Mouse (Mus musculus) fat pad, adult 2 months (tissue): ENCODE results near the gene Gm45717.
A peak's percentile ranks its signal among the peaks of the same experiment; 100 is the strongest.

Source experiments
- DNase-seq: peaks from one replicate; pipeline ENCODE4 v3.0.0-alpha.2; 2011; ENCODE audit warnings: low read depth, low spot score; ENCODE audit errors: extremely low read depth

Gene Gm45717

GRCm38 (mm10) chr7:140908181-140908580 lies 47.6 kb downstream of the Gm45717 start:
- DNase-seq, result no peak

GRCm38 (mm10) chr7:140907697-140908096 lies 48.0 kb downstream of the Gm45717 start:
- no peak for DNase-seq

- DNase-seq, result no peak
Observed at GRCm38 (mm10) chr7:140907131-140907530, 48.6 kb downstream of the Gm45717 start.

- no peak for DNase-seq
Observed at GRCm38 (mm10) chr7:140905642-140906081, 50.1 kb downstream of the Gm45717 start.

GRCm38 (mm10) chr7:140903212-140903611 lies 52.5 kb downstream of the Gm45717 start:
- DNase-seq, result no peak

GRCm38 (mm10) chr7:140902036-140902875 lies 53.5 kb downstream of the Gm45717 start:
- peak; percentile 87 for DNase-seq

- DNase-seq, result no peak
Observed at GRCm38 (mm10) chr7:140900220-140900619, 55.5 kb downstream of the Gm45717 start, which contains the start of gene Cox8b. Cox8b (minus strand) TSS chr7:140900446.
